8 mouse cellular contexts compared by ENCODE assay signal in genomic region chr7:98102488-98102887, GRCm38 (mm10). TPM values are rescaled to one million over a fixed set of nuclear protein-coding genes. Genes with fewer than 3 reads are reported as not detected.
DNase-seq lines count a peak whose midpoint lies in the region; ATAC-seq and TF ChIP-seq lines count a peak whose summit lies in the region.

No protein-coding gene starts in this region.

- H3K9ac ChIP-seq in ES-Bruce4 (ENCODE audit: low read depth, poor library complexity, severe bottlenecking) = peak overlapping the region; percentile 40
- H3K9ac ChIP-seq in hindbrain, embryonic 11.5 days (ENCODE audit: low read depth, low read length) = peak overlapping the region; percentile 64
- H3K9ac ChIP-seq in liver, embryonic 16.5 days (ENCODE audit: low read depth, low read length) = no peak overlapping the region; the same call in 1 of the 2 replicates

- no peak overlapping the region for H3K4me2 ChIP-seq in hindbrain, embryonic 11.5 days (replicated peaks; ENCODE audit: low read depth, low read length)
- peak overlapping the region; percentile 52; the same call in 1 of the 2 replicates for H3K4me2 ChIP-seq in liver, embryonic 16.5 days (ENCODE audit: low read depth, low read length)

- TF ChIP-seq POLR2A in ES-Bruce4 (IDR thresholded peaks at IDR 0.05; ENCODE audit: insufficient read depth, low read length) = no peak

- no peaks in the 10 kb centered on the region for H3K36me3 ChIP-seq in ES-Bruce4 (ENCODE audit: control insufficient read depth, insufficient read depth, low read length, poor library complexity, severe bottlenecking)
- peaks cover under 1% of the 10 kb centered on the region; the same call in 1 of the 2 replicates for H3K36me3 ChIP-seq in hindbrain, embryonic 11.5 days (ENCODE audit: control insufficient read depth, insufficient read depth, low read length)
- H3K36me3 ChIP-seq in liver, embryonic 16.5 days (ENCODE audit: control insufficient read depth, insufficient read depth) = peaks cover under 1% of the 10 kb centered on the region; the same call in 1 of the 2 replicates

- no peak for DNase-seq in gastrocnemius, adult 2 months
- DNase-seq in gastrocnemius, adult 8-10 months (ENCODE audit: low spot score in 2 of 2) = no peak
- DNase-seq in hindbrain, embryonic 11.5 days (ENCODE audit: low spot score) = no peak
- DNase-seq in spleen, postnatal 10 days (ENCODE audit: low spot score in 2 of 2) = no peak
- no peak for DNase-seq in frontal cortex, postnatal 10 days (ENCODE audit: low spot score in 2 of 2)
- DNase-seq in urinary bladder, postnatal 14 days (ENCODE audit: low spot score) = no peak

- no peak for TF ChIP-seq CTCF in gastrocnemius, adult 2 months (IDR thresholded peaks at IDR 0.05)
- peak; percentile 19 for TF ChIP-seq CTCF in ES-Bruce4 (IDR thresholded peaks at IDR 0.05; ENCODE audit: low read depth, low read length)

- H3K4me1 ChIP-seq in ES-Bruce4 (ENCODE audit: control insufficient read depth, insufficient read depth, low read length) = no peaks in the 10 kb centered on the region
- H3K4me1 ChIP-seq in hindbrain, embryonic 11.5 days (replicated peaks; ENCODE audit: control insufficient read depth, insufficient read depth, low read length) = no peaks in the 10 kb centered on the region
- H3K4me1 ChIP-seq in liver, embryonic 16.5 days (ENCODE audit: control insufficient read depth, low read depth, low read length) = peaks cover 13% of the 10 kb centered on the region

- intact Hi-C loops in gastrocnemius, adult 2 months (cut with DNase I) = no loop called here

- H3K4me3 ChIP-seq in gastrocnemius, adult 2 months = peak overlapping the region; percentile 70
- H3K4me3 ChIP-seq in ES-Bruce4 (ENCODE audit: low read depth, low read length) = peak overlapping the region; percentile 47
- no peak overlapping the region for H3K4me3 ChIP-seq in hindbrain, embryonic 11.5 days (ENCODE audit: low read depth, low read length)
- H3K4me3 ChIP-seq in liver, embryonic 16.5 days (ENCODE audit: low read depth, low read length) = no peak overlapping the region

- H3K27me3 ChIP-seq in ES-Bruce4 (ENCODE audit: control insufficient read depth, insufficient read depth, low read length, poor library complexity, severe bottlenecking) = no peaks in the 10 kb centered on the region
- no peaks in the 10 kb centered on the region for H3K27me3 ChIP-seq in hindbrain, embryonic 11.5 days (ENCODE audit: control insufficient read depth, insufficient read depth, low read length)
- no peaks in the 10 kb centered on the region for H3K27me3 ChIP-seq in liver, embryonic 16.5 days (ENCODE audit: control insufficient read depth, insufficient read depth, low read depth, low read length)

- H3K27ac ChIP-seq in gastrocnemius, adult 2 months = peak overlapping the region; percentile 85; the same call in 1 of the 2 replicates
- no peak overlapping the region for H3K27ac ChIP-seq in ES-Bruce4 (ENCODE audit: insufficient read depth, low read length)
- no peak overlapping the region for H3K27ac ChIP-seq in hindbrain, embryonic 11.5 days (ENCODE audit: low read depth, low read length)
- no peak overlapping the region for H3K27ac ChIP-seq in liver, embryonic 16.5 days (ENCODE audit: low read length)

- 97% methylated on average over 11 of the region's 11 CpGs for WGBS in hindbrain, embryonic 11.5 days
- 81% methylated on average over 11 of the region's 11 CpGs for WGBS in liver, embryonic 16.5 days (ENCODE audit: insufficient replicate concordance)

- H3K9me3 ChIP-seq in ES-Bruce4 (replicated peaks; ENCODE audit: control insufficient read depth, insufficient read depth, low read length, poor library complexity, severe bottlenecking) = no peaks in the 10 kb centered on the region
- no peaks in the 10 kb centered on the region for H3K9me3 ChIP-seq in hindbrain, embryonic 11.5 days (ENCODE audit: control insufficient read depth, low read length)
- H3K9me3 ChIP-seq in liver, embryonic 16.5 days (replicated peaks; ENCODE audit: control insufficient read depth, low read length) = no peaks in the 10 kb centered on the region

- ATAC-seq in hindbrain, embryonic 11.5 days (ENCODE audit: low FRiP score) = peak; percentile 14; the same call in 1 of the 2 replicates
- no peak for ATAC-seq in liver, embryonic 16.5 days (ENCODE audit: low read depth)

- no peak for TF ChIP-seq EP300 in ES-Bruce4 (IDR thresholded peaks at IDR 0.05; ENCODE audit: insufficient read depth, low read depth, low read length)

RNA-seq across cellular contexts. Expression of gene Myo7a, which starts 16.8 kb away (rescaled TPM):
- 1 to 10 TPM; 1.4 to 3.0 TPM for total RNA-seq in gastrocnemius, adult 2 months (2021)
- total RNA-seq in gastrocnemius, adult 8-10 months (2022) = 1 to 10 TPM; 1.3 to 2.9 (median 2.2) TPM
- polyA plus RNA-seq in ES-Bruce4 (2011; ENCODE audit: insufficient read depth, insufficient read length, low read depth, missing spikeins) = 8.0 and 11.6 TPM in 2 replicates
- polyA plus RNA-seq in hindbrain, embryonic 11.5 days (2014; fragmentation: Nextera tagmentation; extraction: Ambion mirVana) = 10.7 and 15.2 TPM in 2 replicates
- polyA plus RNA-seq in liver, embryonic 16.5 days (2015; fragmentation: Nextera tagmentation; extraction: Ambion mirVana) = 9.3 and 12.1 TPM in 2 replicates

RNA-seq across cellular contexts. Expression of gene Omp, which starts 42.8 kb away (rescaled TPM):
- total RNA-seq in gastrocnemius, adult 2 months (2021) = under 1 TPM in 1 of 2 experiments, not detected in 1; 0.17 TPM
- total RNA-seq in gastrocnemius, adult 8-10 months (2022) = not detected
- 0.82 and 1.1 TPM in 2 replicates for polyA plus RNA-seq in ES-Bruce4 (2011; ENCODE audit: insufficient read depth, insufficient read length, low read depth, missing spikeins)
- polyA plus RNA-seq in hindbrain, embryonic 11.5 days (2014; fragmentation: Nextera tagmentation; extraction: Ambion mirVana) = 0.24 and 0.25 TPM in 2 replicates
- 0.53 and 0.76 TPM in 2 replicates for polyA plus RNA-seq in liver, embryonic 16.5 days (2015; fragmentation: Nextera tagmentation; extraction: Ambion mirVana)

Comparison
In these comparisons a context has a peak if more than half of its experiments do, and no peak if none do; other contexts are left out.
1. H3K4me3 ChIP-seq: peak in gastrocnemius, adult 2 months (single experiment) and ES-Bruce4 (single experiment); none in hindbrain, embryonic 11.5 days (single experiment) and liver, embryonic 16.5 days (single experiment).